Mouse (Mus musculus): ENCODE data around the gene Knop1.

GRCm38 (mm10) chr7:118841796-118842195 is 14.3 kb downstream of the Knop1 start:
- TF ChIP-seq CTCF (IDR thresholded peaks at IDR 0.05; ENCODE audit: extremely low read depth, insufficient read depth, insufficient read length, insufficient replicate concordance) (no peak), POLR2A (IDR thresholded peaks at IDR 0.05; ENCODE audit: low read depth, low read length) (no peak)

All from spleen, adult 2 months (tissue).